Mouse (Mus musculus): ENCODE measurements around the gene Myh10. TPM values are rescaled to one million over a fixed set of nuclear protein-coding genes. Genes with fewer than 3 reads are reported as not detected.

Myh10 gene
- polyA plus RNA-seq, 1 experiment: 33.7 TPM

GRCm38 (mm10) chr11:68777933-68778332, 86.6 kb downstream of the Myh10 start:
- Histone ChIP-seq H3K4me3 (ENCODE audit: insufficient read depth, low read depth, low read length) (no peak overlapping the region), H3K27me3 (replicated peaks; ENCODE audit: control insufficient read depth, insufficient read depth, low read length) (no peaks in the 10 kb centered on the region), H3K4me1 (ENCODE audit: control insufficient read depth, insufficient read depth, low read length) (no peaks in the 10 kb centered on the region), H3K27ac (ENCODE audit: insufficient read depth, low read depth, low read length) (no peak overlapping the region), H3K36me3 (ENCODE audit: control insufficient read depth, insufficient read depth, low read length) (no peaks in the 10 kb centered on the region)
- DNase-seq: no peak
- WGBS: 77% methylated on average over 11 of the region's 11 CpGs
- TF ChIP-seq CTCF (conservative IDR thresholded peaks at IDR 0.05; ENCODE audit: insufficient read depth, insufficient read length, low read depth, low read length) (no peak), POLR2A (IDR thresholded peaks at IDR 0.05; ENCODE audit: low read depth, low read length) (no peak)

GRCm38 (mm10) chr11:68778855-68779254, 87.5 kb downstream of the Myh10 start:
- no peaks in the 10 kb centered on the region for H3K36me3 ChIP-seq (ENCODE audit: control insufficient read depth, insufficient read depth, low read length)
- DNase-seq: no peak
- TF ChIP-seq POLR2A (IDR thresholded peaks at IDR 0.05; ENCODE audit: low read depth, low read length): no peak
- no peaks in the 10 kb centered on the region for H3K4me1 ChIP-seq (ENCODE audit: control insufficient read depth, insufficient read depth, low read length)
- H3K27ac ChIP-seq (ENCODE audit: insufficient read depth, low read depth, low read length): no peak overlapping the region
- no peaks in the 10 kb centered on the region for H3K27me3 ChIP-seq (replicated peaks; ENCODE audit: control insufficient read depth, insufficient read depth, low read length)
- H3K4me3 ChIP-seq (ENCODE audit: insufficient read depth, low read depth, low read length): no peak overlapping the region

- DNase-seq: no peak
- Histone ChIP-seq H3K27me3 (replicated peaks; ENCODE audit: control insufficient read depth, insufficient read depth, low read length) (no peaks in the 10 kb centered on the region), H3K4me3 (ENCODE audit: insufficient read depth, low read depth, low read length) (no peak overlapping the region), H3K4me1 (ENCODE audit: control insufficient read depth, insufficient read depth, low read length) (no peaks in the 10 kb centered on the region), H3K27ac (ENCODE audit: insufficient read depth, low read depth, low read length) (no peak overlapping the region), H3K36me3 (ENCODE audit: control insufficient read depth, insufficient read depth, low read length) (no peaks in the 10 kb centered on the region)
- WGBS: 87% methylated on average over 10 of the region's 10 CpGs
- TF ChIP-seq POLR2A (IDR thresholded peaks at IDR 0.05; ENCODE audit: low read depth, low read length): no peak
- no peak for TF ChIP-seq CTCF (conservative IDR thresholded peaks at IDR 0.05; ENCODE audit: insufficient read depth, insufficient read length, low read depth, low read length)
Observed at GRCm38 (mm10) chr11:68779735-68780465, 88.5 kb downstream of the Myh10 start.

- TF ChIP-seq CTCF (conservative IDR thresholded peaks at IDR 0.05; ENCODE audit: insufficient read depth, insufficient read length, low read depth, low read length) (no peak), POLR2A (IDR thresholded peaks at IDR 0.05; ENCODE audit: low read depth, low read length) (no peak)
- no peak overlapping the region for H3K4me3 ChIP-seq (ENCODE audit: insufficient read depth, low read depth, low read length)
- H3K27me3 ChIP-seq (replicated peaks; ENCODE audit: control insufficient read depth, insufficient read depth, low read length): no peaks in the 10 kb centered on the region
- H3K36me3 ChIP-seq (ENCODE audit: control insufficient read depth, insufficient read depth, low read length): no peaks in the 10 kb centered on the region
- 89% methylated on average over 14 of the region's 14 CpGs for WGBS
- no peak overlapping the region for H3K27ac ChIP-seq (ENCODE audit: insufficient read depth, low read depth, low read length)
- DNase-seq: no peak
- no peaks in the 10 kb centered on the region for H3K4me1 ChIP-seq (ENCODE audit: control insufficient read depth, insufficient read depth, low read length)
Observed at GRCm38 (mm10) chr11:68780466-68781114, 89.2 kb downstream of the Myh10 start.

GRCm38 (mm10) chr11:68782336-68782735, 91.0 kb downstream of the Myh10 start:
- Histone ChIP-seq H3K36me3 (ENCODE audit: control insufficient read depth, insufficient read depth, low read length) (no peaks in the 10 kb centered on the region), H3K4me1 (ENCODE audit: control insufficient read depth, insufficient read depth, low read length) (no peaks in the 10 kb centered on the region)
- 84% methylated on average over 9 of the region's 9 CpGs for WGBS

GRCm38 (mm10) chr11:68785813-68786212, 94.5 kb downstream of the Myh10 start:
- 82% methylated on average over 8 of the region's 8 CpGs for WGBS
- no peaks in the 10 kb centered on the region for H3K36me3 ChIP-seq (ENCODE audit: control insufficient read depth, insufficient read depth, low read length)
- no peak overlapping the region for H3K27ac ChIP-seq (ENCODE audit: insufficient read depth, low read depth, low read length)
- no peak overlapping the region for H3K4me3 ChIP-seq (ENCODE audit: insufficient read depth, low read depth, low read length)
- no peaks in the 10 kb centered on the region for H3K4me1 ChIP-seq (ENCODE audit: control insufficient read depth, insufficient read depth, low read length)
- no peak for TF ChIP-seq POLR2A (IDR thresholded peaks at IDR 0.05; ENCODE audit: low read depth, low read length)
- no peak for TF ChIP-seq CTCF (conservative IDR thresholded peaks at IDR 0.05; ENCODE audit: insufficient read depth, insufficient read length, low read depth, low read length)
- H3K27me3 ChIP-seq (replicated peaks; ENCODE audit: control insufficient read depth, insufficient read depth, low read length): no peaks in the 10 kb centered on the region
- no peak for DNase-seq

More at GRCm38 (mm10) chr11:68782336-68782735, 91.0 kb downstream of the Myh10 start:
- no peak for TF ChIP-seq CTCF (conservative IDR thresholded peaks at IDR 0.05; ENCODE audit: insufficient read depth, insufficient read length, low read depth, low read length)
- no peak for TF ChIP-seq POLR2A (IDR thresholded peaks at IDR 0.05; ENCODE audit: low read depth, low read length)
- H3K27me3 ChIP-seq (replicated peaks; ENCODE audit: control insufficient read depth, insufficient read depth, low read length): no peaks in the 10 kb centered on the region
- H3K4me3 ChIP-seq (ENCODE audit: insufficient read depth, low read depth, low read length): no peak overlapping the region
- H3K27ac ChIP-seq (ENCODE audit: insufficient read depth, low read depth, low read length): no peak overlapping the region
- no peak for DNase-seq

- no peak for DNase-seq
- Histone ChIP-seq H3K27ac (ENCODE audit: insufficient read depth, low read depth, low read length) (no peak overlapping the region), H3K27me3 (replicated peaks; ENCODE audit: control insufficient read depth, insufficient read depth, low read length) (no peaks in the 10 kb centered on the region), H3K4me1 (ENCODE audit: control insufficient read depth, insufficient read depth, low read length) (no peaks in the 10 kb centered on the region), H3K4me3 (ENCODE audit: insufficient read depth, low read depth, low read length) (no peak overlapping the region), H3K36me3 (ENCODE audit: control insufficient read depth, insufficient read depth, low read length) (no peaks in the 10 kb centered on the region)
- TF ChIP-seq CTCF (conservative IDR thresholded peaks at IDR 0.05; ENCODE audit: insufficient read depth, insufficient read length, low read depth, low read length) (no peak), POLR2A (IDR thresholded peaks at IDR 0.05; ENCODE audit: low read depth, low read length) (no peak)
- 80% methylated on average over 9 of the region's 9 CpGs for WGBS
Observed at GRCm38 (mm10) chr11:68787222-68787621, 95.9 kb downstream of the Myh10 start.
